Mouse (Mus musculus) spleen, adult 2 months (tissue): ENCODE measurements around the gene Bicc1. TPM values are rescaled to one million over a fixed set of nuclear protein-coding genes. Genes with fewer than 3 reads are reported as not detected.

Experiments used
- DNase-seq, 2 experiments: peaks; one replicate each; pipeline versions ENCODE4 v3.0.0 to v3.0.0-alpha.2; 2012 to 2021; ENCODE audit warnings: low spot score in 2 of 2, low read depth in 1 of 2
- H3K27ac ChIP-seq: fragments of 200-500 bp; 2 replicates; pipeline ENCODE4 v1.5.1; 2012; ENCODE audit warnings: low read length, inconsistent platforms; ENCODE audit not compliant: insufficient read depth
- H3K27me3 ChIP-seq: fragments of 200-500 bp; 2 replicates; pipeline ENCODE4 v1.6.1; 2012; ENCODE audit warnings: mild to moderate bottlenecking, moderate library complexity, low read length, inconsistent platforms; ENCODE audit not compliant: control insufficient read depth, insufficient read depth
- H3K36me3 ChIP-seq: fragments of 200-500 bp; 2 replicates; pipeline ENCODE4 v1.6.1; 2012; ENCODE audit warnings: mild to moderate bottlenecking, low read length, inconsistent platforms; ENCODE audit not compliant: control insufficient read depth, insufficient read depth
- H3K4me1 ChIP-seq: fragments of 200-500 bp; 2 replicates; pipeline ENCODE4 v1.6.1; 2011; ENCODE audit warnings: inconsistent platforms; ENCODE audit not compliant: control insufficient read depth, insufficient read depth, insufficient read length
- H3K4me3 ChIP-seq: fragments of 200-500 bp; 2 replicates; pipeline ENCODE4 v1.5.1; 2011; ENCODE audit warnings: mild to moderate bottlenecking, inconsistent platforms; ENCODE audit not compliant: insufficient read depth, insufficient read length; ENCODE audit errors: extremely low read depth
- CTCF ChIP-seq: fragments of 200-500 bp; IDR thresholded peaks from 2 replicates; pipeline ENCODE4 v1.5.1; 2011; ENCODE audit warnings: mild to moderate bottlenecking, inconsistent platforms; ENCODE audit not compliant: insufficient read depth, insufficient read length, insufficient replicate concordance; ENCODE audit errors: extremely low read depth
- POLR2A ChIP-seq: fragments of 200-500 bp; IDR thresholded peaks from 2 replicates; pipeline ENCODE4 v1.6.1; 2011; ENCODE audit warnings: low read depth, low read length, inconsistent platforms
- WGBS: fragments of 180-500 bp; shearing (Covaris S2); methylation state at CpG from one replicate; pipeline ENCODE4 v1.1.7; 2018; 5-methylcytosine and 5-hydroxymethylcytosine counted together
- polyA plus RNA-seq: library from polyadenylated mRNA; depleted of rRNA; stranded (reverse); fragments of >200 nt; gene quantifications from 2 replicates; pipeline ENCODE4 v1.2.3, GENCODE M21; 2012

The Bicc1 gene
- polyA plus RNA-seq, 1 experiment: 3.5 TPM

GRCm38 (mm10) chr10:70941623-70942022 lies 217.9 kb downstream of the Bicc1 start:
- TF ChIP-seq POLR2A (no peak), CTCF (no peak)
- Histone ChIP-seq H3K36me3 (no peaks in the 10 kb centered on the region), H3K4me3 (no peak overlapping the region), H3K27me3 (no peaks in the 10 kb centered on the region), H3K27ac (no peak overlapping the region), H3K4me1 (no peaks in the 10 kb centered on the region)
- 80% methylated on average over 6 of the region's 6 CpGs for WGBS
- no peak for DNase-seq

GRCm38 (mm10) chr10:70939751-70940150 lies 219.7 kb downstream of the Bicc1 start:
- no peak overlapping the region for H3K27ac ChIP-seq
- H3K36me3 ChIP-seq: no peaks in the 10 kb centered on the region
- 85% methylated on average over 12 of the region's 12 CpGs for WGBS
- TF ChIP-seq CTCF (no peak), POLR2A (no peak)
- no peaks in the 10 kb centered on the region for H3K27me3 ChIP-seq
- H3K4me3 ChIP-seq: no peak overlapping the region
- no peaks in the 10 kb centered on the region for H3K4me1 ChIP-seq
- DNase-seq: no peak

GRCm38 (mm10) chr10:70937450-70937849 lies 222.1 kb downstream of the Bicc1 start:
- Histone ChIP-seq H3K36me3 (no peaks in the 10 kb centered on the region), H3K4me3 (no peak overlapping the region), H3K27ac (no peak overlapping the region), H3K4me1 (no peaks in the 10 kb centered on the region), H3K27me3 (no peaks in the 10 kb centered on the region)
- WGBS: 80% methylated on average over 6 of the region's 6 CpGs
- no peak for DNase-seq
- no peak for TF ChIP-seq POLR2A
- no peak for TF ChIP-seq CTCF

- H3K27ac ChIP-seq: no peak overlapping the region
- H3K27me3 ChIP-seq: no peaks in the 10 kb centered on the region
- no peak for TF ChIP-seq CTCF
- TF ChIP-seq POLR2A: no peak
- no peaks in the 10 kb centered on the region for H3K4me1 ChIP-seq
- DNase-seq: no peak
- WGBS: 72% methylated on average over 3 of the region's 3 CpGs
- H3K36me3 ChIP-seq: no peaks in the 10 kb centered on the region
- H3K4me3 ChIP-seq: no peak overlapping the region
Measured at GRCm38 (mm10) chr10:70936008-70936407, 223.5 kb downstream of the Bicc1 start.

GRCm38 (mm10) chr10:70926126-70926525 lies 233.4 kb downstream of the Bicc1 start:
- H3K4me1 ChIP-seq: no peaks in the 10 kb centered on the region
- 86% methylated on average over 4 of the region's 4 CpGs for WGBS
- no peak for DNase-seq

GRCm38 (mm10) chr10:70924348-70924747 lies 235.2 kb downstream of the Bicc1 start:
- H3K27ac ChIP-seq: no peak overlapping the region
- TF ChIP-seq CTCF: no peak
- no peak for TF ChIP-seq POLR2A
- no peaks in the 10 kb centered on the region for H3K36me3 ChIP-seq
- no peak for DNase-seq
- WGBS: 80% methylated on average over 3 of the region's 3 CpGs
- no peaks in the 10 kb centered on the region for H3K4me1 ChIP-seq
- no peaks in the 10 kb centered on the region for H3K27me3 ChIP-seq
- H3K4me3 ChIP-seq: no peak overlapping the region

More at GRCm38 (mm10) chr10:70926126-70926525, 233.4 kb downstream of the Bicc1 start:
- Histone ChIP-seq H3K4me3 (no peak overlapping the region), H3K27me3 (no peaks in the 10 kb centered on the region), H3K36me3 (no peaks in the 10 kb centered on the region), H3K27ac (no peak overlapping the region)
- TF ChIP-seq CTCF (no peak), POLR2A (no peak)

- Histone ChIP-seq H3K27ac (no peak overlapping the region), H3K4me1 (no peaks in the 10 kb centered on the region), H3K4me3 (no peak overlapping the region), H3K36me3 (no peaks in the 10 kb centered on the region), H3K27me3 (no peaks in the 10 kb centered on the region)
- WGBS: 84% methylated on average over 3 of the region's 3 CpGs
- TF ChIP-seq POLR2A: no peak
- no peak for TF ChIP-seq CTCF
- no peak for DNase-seq
Measured at GRCm38 (mm10) chr10:70923936-70924335, 235.6 kb downstream of the Bicc1 start.
